Mouse (Mus musculus): ENCODE results near the gene Lsm6. TPM values are rescaled to one million over a fixed set of nuclear protein-coding genes. Genes with fewer than 3 reads are reported as not detected.
"Not testable (repeated sequence)": the region's sequence is repeated elsewhere in the genome, so short reads cannot be mapped to it uniquely, and the experiment has no call there.

Gene Lsm6
- polyA plus RNA-seq (2012; rRNA removed), result 75.4 and 86.7 TPM in 2 replicates

- peak; percentile 92 to 100 for DNase-seq (ENCODE audit: extremely low spot score in 1 of 2, low spot score in 1 of 2)
Measured at GRCm38 (mm10) chr8:78820673-78821310, at the start of gene Lsm6. Lsm6 (minus strand) TSS chr8:78821140.

GRCm38 (mm10) chr8:78867036-78867435 is 46.1 kb upstream of the Lsm6 start:
- no peak for DNase-seq (ENCODE audit: extremely low spot score in 1 of 2, low spot score in 1 of 2)

GRCm38 (mm10) chr8:78863001-78863400 is 42.1 kb upstream of the Lsm6 start:
- DNase-seq (ENCODE audit: extremely low spot score in 1 of 2, low spot score in 1 of 2), result no peak

- peak in 1 of 2 experiments; percentile 3 for DNase-seq (ENCODE audit: extremely low spot score in 1 of 2, low spot score in 1 of 2)
Measured at GRCm38 (mm10) chr8:78862046-78862445, 41.1 kb upstream of the Lsm6 start.

GRCm38 (mm10) chr8:78860789-78861188 is 39.8 kb upstream of the Lsm6 start:
- DNase-seq (ENCODE audit: extremely low spot score in 1 of 2, low spot score in 1 of 2), result no peak

GRCm38 (mm10) chr8:78857421-78857820 is 36.5 kb upstream of the Lsm6 start:
- DNase-seq (ENCODE audit: extremely low spot score in 1 of 2, low spot score in 1 of 2), result no peak

GRCm38 (mm10) chr8:78852279-78852678 is 31.3 kb upstream of the Lsm6 start:
- DNase-seq (ENCODE audit: extremely low spot score in 1 of 2, low spot score in 1 of 2), result no peak

GRCm38 (mm10) chr8:78847240-78847639 is 26.3 kb upstream of the Lsm6 start:
- no peak for DNase-seq (ENCODE audit: extremely low spot score in 1 of 2, low spot score in 1 of 2)

- no peak for DNase-seq (ENCODE audit: extremely low spot score in 1 of 2, low spot score in 1 of 2)
Measured at GRCm38 (mm10) chr8:78844559-78844958, 23.6 kb upstream of the Lsm6 start.

- no peak for DNase-seq (ENCODE audit: extremely low spot score in 1 of 2, low spot score in 1 of 2)
Measured at GRCm38 (mm10) chr8:78838656-78839413, 17.9 kb upstream of the Lsm6 start.

- DNase-seq (ENCODE audit: extremely low spot score in 1 of 2, low spot score in 1 of 2), result no peak
Measured at GRCm38 (mm10) chr8:78836091-78836490, 15.2 kb upstream of the Lsm6 start.

- DNase-seq (ENCODE audit: extremely low spot score in 1 of 2, low spot score in 1 of 2), result no peak
Measured at GRCm38 (mm10) chr8:78828414-78828813, 7.5 kb upstream of the Lsm6 start.

- no peak for DNase-seq (ENCODE audit: extremely low spot score in 1 of 2, low spot score in 1 of 2)
Measured at GRCm38 (mm10) chr8:78824515-78824914, 3.6 kb upstream of the Lsm6 start.

- not testable (repeated sequence) for DNase-seq (ENCODE audit: extremely low spot score in 1 of 2, low spot score in 1 of 2)
Measured at GRCm38 (mm10) chr8:78819973-78820372, 967 bp downstream of the Lsm6 start.

GRCm38 (mm10) chr8:78814743-78815142 is 6.2 kb downstream of the Lsm6 start:
- no peak for DNase-seq (ENCODE audit: extremely low spot score in 1 of 2, low spot score in 1 of 2)

- no peak for DNase-seq (ENCODE audit: extremely low spot score in 1 of 2, low spot score in 1 of 2)
Measured at GRCm38 (mm10) chr8:78813021-78813420, 7.9 kb downstream of the Lsm6 start.

GRCm38 (mm10) chr8:78812446-78812845 is 8.5 kb downstream of the Lsm6 start:
- DNase-seq (ENCODE audit: extremely low spot score in 1 of 2, low spot score in 1 of 2), result no peak

GRCm38 (mm10) chr8:78811748-78812147 is 9.2 kb downstream of the Lsm6 start:
- DNase-seq (ENCODE audit: extremely low spot score in 1 of 2, low spot score in 1 of 2), result no peak

- DNase-seq (ENCODE audit: extremely low spot score in 1 of 2, low spot score in 1 of 2), result no peak
Measured at GRCm38 (mm10) chr8:78810207-78810675, 10.7 kb downstream of the Lsm6 start.

- DNase-seq (ENCODE audit: extremely low spot score in 1 of 2, low spot score in 1 of 2), result no peak
Measured at GRCm38 (mm10) chr8:78809454-78810206, 11.3 kb downstream of the Lsm6 start.

- DNase-seq (ENCODE audit: extremely low spot score in 1 of 2, low spot score in 1 of 2), result no peak
Measured at GRCm38 (mm10) chr8:78808888-78809287, 12.1 kb downstream of the Lsm6 start.
